Mouse (Mus musculus) MEL (cell line): Measurements from ENCODE around the gene 4833439L19Rik.

ENCODE experiments used
- CTCF ChIP-seq, 3 experiments: IDR thresholded peaks in 2 of 3; conservative IDR thresholded peaks in 1 of 3; 2 replicates each; pipeline ENCODE4 v1.5.1; 2011 to 2012; ENCODE audit warnings: low read length in 3 of 3, low read depth in 2 of 3, mild to moderate bottlenecking in 2 of 3, improper control_type of control experiment in 1 of 3, inconsistent platforms in 1 of 3, mixed read lengths in 1 of 3, moderate library complexity in 1 of 3; ENCODE audit not compliant: control insufficient read depth in 1 of 3, insufficient read depth in 1 of 3, poor library complexity in 1 of 3, severe bottlenecking in 1 of 3
- ELF1 ChIP-seq: IDR thresholded peaks from 2 replicates; pipeline ENCODE4 v1.6.1; 2014; ENCODE audit warnings: low read depth, mild to moderate bottlenecking, inconsistent platforms, low read length, improper control_type of control experiment, moderate library complexity
- EP300 ChIP-seq, 2 experiments: IDR thresholded peaks; 2 replicates each; pipeline ENCODE4 v1.6.1; 2011; ENCODE audit warnings: improper control_type of control experiment in 2 of 2, low read length in 2 of 2, low read depth in 1 of 2, mild to moderate bottlenecking in 1 of 2
- MAX ChIP-seq: IDR thresholded peaks from 2 replicates; pipeline ENCODE4 v1.6.1; 2011; ENCODE audit warnings: low read length, improper control_type of control experiment
- MEF2A ChIP-seq: IDR thresholded peaks from 2 replicates; pipeline ENCODE4 v1.6.1; 2014; ENCODE audit warnings: low read depth, mild to moderate bottlenecking, inconsistent platforms, low read length, improper control_type of control experiment; ENCODE audit not compliant: poor library complexity, insufficient replicate concordance, severe bottlenecking; ENCODE audit errors: extremely low read depth
- NELFE ChIP-seq: IDR thresholded peaks from 2 replicates; pipeline ENCODE4 v1.6.1; 2011; ENCODE audit warnings: low read depth, low read length, improper control_type of control experiment
- NRF1 ChIP-seq: IDR thresholded peaks from 2 replicates; pipeline ENCODE4 v1.6.1; 2014; ENCODE audit warnings: low read depth, mild to moderate bottlenecking, inconsistent platforms, low read length, improper control_type of control experiment, moderate library complexity; ENCODE audit not compliant: poor library complexity, insufficient read depth, severe bottlenecking
- POLR2A ChIP-seq, 2 experiments: IDR thresholded peaks; 2 replicates each; pipeline ENCODE4 v1.6.1; 2011 to 2012; ENCODE audit warnings: low read length in 2 of 2, mild to moderate bottlenecking in 2 of 2, control low read depth in 1 of 2, improper control_type of control experiment in 1 of 2, low read depth in 1 of 2, moderate library complexity in 1 of 2; ENCODE audit not compliant: control insufficient read depth in 1 of 2, insufficient read depth in 1 of 2, poor library complexity in 1 of 2
- TCF12 ChIP-seq: IDR thresholded peaks from 2 replicates; pipeline ENCODE4 v1.6.1; 2014; ENCODE audit warnings: low read depth, mild to moderate bottlenecking, inconsistent platforms, low read length, improper control_type of control experiment, moderate library complexity
- USF1 ChIP-seq: IDR thresholded peaks from 2 replicates; pipeline ENCODE4 v1.6.1; 2014; ENCODE audit warnings: low read depth, mild to moderate bottlenecking, inconsistent platforms, low read length, improper control_type of control experiment, moderate library complexity
- USF2 ChIP-seq, 2 experiments: IDR thresholded peaks; 2 replicates each; pipeline ENCODE4 v1.6.1; 2011 to 2012; ENCODE audit warnings: improper control_type of control experiment in 2 of 2, low read length in 2 of 2, borderline replicate concordance in 1 of 2, inconsistent platforms in 1 of 2, low read depth in 1 of 2, mild to moderate bottlenecking in 1 of 2; ENCODE audit not compliant: insufficient read depth in 1 of 2

DNA sequence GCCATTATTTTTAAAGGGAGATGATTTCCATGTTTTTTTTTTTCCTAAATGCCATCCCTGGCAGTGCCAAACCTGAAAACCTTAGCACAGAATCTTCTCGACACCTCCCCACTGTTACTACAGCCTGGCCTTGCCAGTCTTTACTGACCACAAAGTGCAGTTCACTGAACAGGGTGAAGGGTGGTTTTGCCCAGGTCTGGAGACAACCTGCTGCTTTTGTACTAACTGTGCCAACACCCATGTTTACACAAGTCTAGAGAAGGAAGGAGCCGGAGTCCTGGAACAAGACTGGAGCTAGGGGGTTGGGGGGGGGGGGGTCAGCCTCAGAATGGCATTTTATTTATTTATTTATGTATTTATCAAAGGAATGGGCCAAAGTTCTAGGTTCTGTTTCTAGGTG is 16.1 kb upstream of the 4833439L19Rik start:
- TF ChIP-seq EP300 (IDR thresholded peaks at IDR 0.05; ENCODE audit: low read depth in 1 of 2, low read length in 2 of 2), result no peak
- no peak for TF ChIP-seq CTCF (IDR thresholded peaks at IDR 0.05 in 2 of 3, conservative IDR thresholded peaks at IDR 0.05 in 1 of 3; ENCODE audit: control insufficient read depth in 1 of 3, insufficient read depth in 1 of 3, low read depth in 2 of 3, low read length in 3 of 3, poor library complexity in 1 of 3, severe bottlenecking in 1 of 3)
- no peak for TF ChIP-seq ELF1
- no peak for TF ChIP-seq USF1
- no peak for TF ChIP-seq NELFE
- TF ChIP-seq NRF1, result no peak
- no peak for TF ChIP-seq USF2 (IDR thresholded peaks at IDR 0.05; ENCODE audit: borderline replicate concordance in 1 of 2, insufficient read depth in 1 of 2, low read depth in 1 of 2, low read length in 2 of 2)
- no peak for TF ChIP-seq MAX
- no peak for TF ChIP-seq POLR2A (IDR thresholded peaks at IDR 0.05; ENCODE audit: control insufficient read depth in 1 of 2, insufficient read depth in 1 of 2, low read depth in 1 of 2, low read length in 2 of 2, poor library complexity in 1 of 2)
- TF ChIP-seq TCF12, result no peak
- no peak for TF ChIP-seq MEF2A
